Comparison of ENCODE assay signal across 8 mouse cellular contexts in genomic region chr9:120190891-120191290, GRCm38 (mm10). TPM values are rescaled to one million over a fixed set of nuclear protein-coding genes. Genes with fewer than 3 reads are reported as not detected.
A peak's percentile ranks its signal among the peaks of the same experiment; 100 is the strongest.
DNase-seq lines count a peak whose midpoint lies in the region; ATAC-seq lines count a peak whose summit lies in the region.

No protein-coding gene starts in this region.

- peak; percentile 51; the same call in 1 of the 2 replicates for ATAC-seq in intestine, embryonic 14.5 days (replicated peaks; ENCODE audit: low FRiP score, low TSS enrichment, low read depth)

- DNase-seq in layer of hippocampus, postnatal 10 days (ENCODE audit: low spot score in 2 of 2) = peak; percentile 21 to 25
- DNase-seq in layer of hippocampus, adult 18-20 months (ENCODE audit: low spot score in 2 of 2) = no peak
- DNase-seq in embryo, embryonic 11 days = peak; percentile 20
- peak; percentile 61 for DNase-seq in intestine, embryonic 14.5 days (ENCODE audit: low spot score)
- peak; percentile 18 for DNase-seq in neural tube, embryonic 10.5 days (ENCODE audit: extremely low spot score, low spot score)
- DNase-seq in adrenal gland, adult 2 months = no peak
- no peak for DNase-seq in right cerebral cortex, postnatal 25 days
- DNase-seq in thymus, postnatal 10 days (ENCODE audit: low spot score in 2 of 2) = no peak

- H3K9ac ChIP-seq in intestine, embryonic 14.5 days (ENCODE audit: low read length) = peak overlapping the region; percentile 27; the same call in 1 of the 2 replicates

- 44% methylated on average over 13 of the region's 13 CpGs for WGBS in intestine, embryonic 14.5 days

- H3K27me3 ChIP-seq in intestine, embryonic 14.5 days (replicated peaks; ENCODE audit: control insufficient read depth, insufficient read depth, low read length) = peaks cover 2% of the 10 kb centered on the region; the same call in 1 of the 2 replicates

- no peaks in the 10 kb centered on the region for H3K4me1 ChIP-seq in intestine, embryonic 14.5 days (replicated peaks; ENCODE audit: control insufficient read depth, insufficient read depth, low read length)

- H3K4me2 ChIP-seq in intestine, embryonic 14.5 days (ENCODE audit: low read length) = peak overlapping the region; percentile 45

- H3K27ac ChIP-seq in intestine, embryonic 14.5 days (ENCODE audit: low read depth) = no peak overlapping the region

- H3K36me3 ChIP-seq in intestine, embryonic 14.5 days (ENCODE audit: control insufficient read depth, insufficient read depth, low read length) = no peaks in the 10 kb centered on the region

- H3K9me3 ChIP-seq in intestine, embryonic 14.5 days (ENCODE audit: control insufficient read depth, low read length) = no peaks in the 10 kb centered on the region

- H3K4me3 ChIP-seq in intestine, embryonic 14.5 days (ENCODE audit: low read depth, low read length) = peak overlapping the region; percentile 31; the same call in 1 of the 2 replicates

RNA-seq across cellular contexts. Expression of gene Mobp, which starts 41.4 kb away (rescaled TPM):
- total RNA-seq in layer of hippocampus, postnatal 10 days (2021) = 10 to 100 TPM; 16.2 to 17.0 TPM
- total RNA-seq in layer of hippocampus, adult 18-20 months (2021) = 100 to 1,000 TPM; 382 to 439 TPM
- not detected in 2 replicates for polyA plus RNA-seq in intestine, embryonic 14.5 days (2014; fragmentation: Nextera tagmentation; extraction: Ambion mirVana)
- under 1 TPM in 1 of 2 experiments, not detected in 1; 0.41 TPM for total RNA-seq in adrenal gland, adult 2 months (2021)
- not detected in 2 replicates for polyA plus RNA-seq in adrenal gland, adult 2 months (2012; rRNA removed)

Comparison
In these comparisons a context has a peak if more than half of its experiments do, and no peak if none do; other contexts are left out.
1. DNase-seq: peak in layer of hippocampus, postnatal 10 days (2 of 2), embryo, embryonic 11 days (single experiment), intestine, embryonic 14.5 days (single experiment) and neural tube, embryonic 10.5 days (single experiment); none in layer of hippocampus, adult 18-20 months (0 of 2), adrenal gland, adult 2 months (single experiment), right cerebral cortex, postnatal 25 days (single experiment) and thymus, postnatal 10 days (0 of 2).
2. RNA of gene Mobp, which starts 41.4 kb away (total RNA-seq): 382 to 439 TPM in layer of hippocampus, adult 18-20 months; 16.2 to 17.0 TPM in layer of hippocampus, postnatal 10 days and 0.41 TPM in adrenal gland, adult 2 months; every median in the first group is over 10 times any median in the second.